Mouse (Mus musculus) adrenal gland (tissue): Measurements from ENCODE around the gene Fam20a.
"Not testable (repeated sequence)": the region's sequence is repeated elsewhere in the genome, so short reads cannot be mapped to it uniquely, and the experiment has no call there.

ENCODE experiments used
- intact Hi-C: fragments of 180-260 bp; cut with DNase I; formaldehyde crosslinking; loops from one replicate; pipeline ENCODE4 v1.15.1; 2025

Fam20a gene

DNA sequence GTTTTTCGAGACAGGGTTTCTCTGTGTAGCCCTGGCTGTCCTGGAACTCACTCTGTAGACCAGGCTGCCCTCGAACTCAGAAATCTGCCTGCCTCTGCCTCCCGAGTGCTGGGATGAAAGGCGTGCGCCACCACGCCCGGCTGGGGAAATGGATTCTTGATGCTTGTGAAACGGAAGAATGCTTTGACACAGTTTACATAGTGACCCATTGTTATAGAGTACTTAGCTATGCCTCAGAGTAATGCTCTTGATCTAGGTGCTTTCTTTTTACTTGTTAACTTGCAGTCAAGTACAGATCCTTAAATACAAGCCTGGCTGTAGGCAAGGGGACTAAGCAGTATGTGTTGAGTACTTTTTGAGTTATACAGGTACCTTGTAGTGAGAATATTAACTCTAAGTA is 61.6 kb downstream of the Fam20a start:
- intact Hi-C loops = not testable (repeated sequence)

DNA sequence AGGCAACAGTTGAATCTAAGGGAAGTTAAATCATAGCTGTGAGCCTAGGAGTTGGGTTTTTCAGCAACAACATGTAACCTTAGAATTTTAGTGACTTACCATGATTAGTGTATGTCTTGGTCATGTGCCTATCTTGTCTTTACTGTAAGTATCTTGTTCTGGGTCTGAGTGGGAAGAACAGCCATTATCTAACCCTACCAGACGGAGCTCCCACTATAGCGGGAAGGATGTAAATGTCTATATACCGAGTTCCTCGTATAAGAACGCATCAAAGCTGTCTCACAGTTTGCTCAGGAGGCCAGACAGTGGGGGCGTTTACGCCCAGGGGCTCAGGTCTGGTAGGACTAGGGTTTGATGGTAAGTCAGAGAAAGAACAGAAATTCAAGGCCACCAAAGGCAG is 65.8 kb downstream of the Fam20a start:
- intact Hi-C loops = no loop called here

DNA sequence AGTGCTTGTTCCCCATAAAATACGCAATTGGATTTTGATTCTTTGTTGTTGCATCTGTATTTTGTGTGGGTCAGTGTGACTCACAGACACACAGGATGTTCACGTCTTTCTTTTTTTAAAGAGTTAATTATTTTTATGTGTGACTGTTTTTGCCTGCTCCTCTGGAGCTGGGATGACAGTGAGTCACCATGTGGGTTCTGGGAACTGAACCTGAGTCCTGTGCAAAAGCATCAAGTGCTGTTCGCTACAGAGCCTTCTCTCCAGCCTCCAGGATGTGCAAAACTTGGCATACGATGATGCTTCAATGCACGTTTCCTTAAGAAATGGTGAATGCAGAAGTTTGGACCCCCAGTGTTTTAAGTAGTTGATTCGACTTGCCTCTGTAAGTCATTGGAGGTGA is 67.5 kb downstream of the Fam20a start:
- intact Hi-C loops = no loop called here

DNA sequence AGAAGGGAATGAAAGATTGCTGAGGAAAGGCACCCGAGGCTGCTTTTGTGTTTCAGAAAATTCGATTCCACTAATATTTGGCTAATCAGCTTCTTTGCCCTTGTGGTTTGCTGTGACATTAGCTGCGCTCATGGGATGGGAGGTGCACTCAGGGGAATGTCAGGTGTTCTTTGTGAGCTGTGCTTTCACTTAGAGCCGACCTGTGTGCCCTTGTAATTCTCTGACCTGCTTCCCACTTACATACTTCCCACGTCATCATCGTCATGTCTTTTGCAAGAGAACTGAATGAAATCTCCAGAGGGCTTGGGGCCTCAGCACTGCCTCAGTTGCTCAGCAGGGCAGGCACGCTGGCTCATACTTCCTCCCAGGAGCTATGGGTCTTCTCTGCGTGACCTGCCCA is 68.9 kb downstream of the Fam20a start:
- intact Hi-C loops = no loop called here

DNA sequence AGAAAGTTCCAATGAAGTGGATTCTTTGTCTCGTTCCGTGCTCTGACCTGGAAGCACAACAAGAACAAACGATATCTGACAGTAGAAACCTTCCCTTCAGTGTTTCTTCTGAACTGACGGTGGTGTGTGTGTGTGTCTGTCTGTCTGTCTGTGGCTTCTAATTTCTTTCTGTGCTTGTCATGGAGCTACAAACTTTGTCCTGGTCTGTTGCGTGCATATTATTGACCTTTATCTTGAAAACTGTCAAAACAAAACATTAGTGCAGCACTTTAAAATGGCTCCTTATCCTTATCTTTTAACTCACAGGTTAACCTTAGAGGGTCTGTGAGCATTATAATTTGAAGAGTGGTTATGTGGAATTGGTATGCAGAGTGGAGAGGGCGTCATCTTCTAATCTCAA is 69.6 kb downstream of the Fam20a start:
- intact Hi-C loops = no loop called here

DNA sequence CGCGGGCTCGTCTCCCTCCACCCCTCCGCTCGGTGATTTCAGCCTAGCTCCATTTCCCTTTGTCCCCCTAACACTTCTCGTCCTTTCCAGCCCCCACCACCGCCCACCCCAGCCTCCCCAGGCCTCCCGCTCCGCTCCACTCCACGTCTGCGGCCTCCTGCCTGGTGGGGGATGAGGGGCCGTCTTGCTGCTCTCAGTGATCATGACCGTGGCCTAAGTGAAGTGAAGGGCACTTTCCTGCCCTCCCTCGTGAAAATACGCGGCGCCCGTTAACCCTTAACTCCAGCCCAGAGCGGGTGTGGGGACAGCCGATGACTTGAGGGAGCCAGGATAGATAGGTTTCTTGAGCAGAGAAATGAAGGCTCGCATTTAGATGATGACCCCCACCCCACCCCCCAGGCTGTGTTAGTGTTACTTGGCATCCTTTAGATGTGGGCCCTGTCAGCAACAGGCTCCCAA is 70.5 kb downstream of the Fam20a start:
- intact Hi-C loops = no loop called here

DNA sequence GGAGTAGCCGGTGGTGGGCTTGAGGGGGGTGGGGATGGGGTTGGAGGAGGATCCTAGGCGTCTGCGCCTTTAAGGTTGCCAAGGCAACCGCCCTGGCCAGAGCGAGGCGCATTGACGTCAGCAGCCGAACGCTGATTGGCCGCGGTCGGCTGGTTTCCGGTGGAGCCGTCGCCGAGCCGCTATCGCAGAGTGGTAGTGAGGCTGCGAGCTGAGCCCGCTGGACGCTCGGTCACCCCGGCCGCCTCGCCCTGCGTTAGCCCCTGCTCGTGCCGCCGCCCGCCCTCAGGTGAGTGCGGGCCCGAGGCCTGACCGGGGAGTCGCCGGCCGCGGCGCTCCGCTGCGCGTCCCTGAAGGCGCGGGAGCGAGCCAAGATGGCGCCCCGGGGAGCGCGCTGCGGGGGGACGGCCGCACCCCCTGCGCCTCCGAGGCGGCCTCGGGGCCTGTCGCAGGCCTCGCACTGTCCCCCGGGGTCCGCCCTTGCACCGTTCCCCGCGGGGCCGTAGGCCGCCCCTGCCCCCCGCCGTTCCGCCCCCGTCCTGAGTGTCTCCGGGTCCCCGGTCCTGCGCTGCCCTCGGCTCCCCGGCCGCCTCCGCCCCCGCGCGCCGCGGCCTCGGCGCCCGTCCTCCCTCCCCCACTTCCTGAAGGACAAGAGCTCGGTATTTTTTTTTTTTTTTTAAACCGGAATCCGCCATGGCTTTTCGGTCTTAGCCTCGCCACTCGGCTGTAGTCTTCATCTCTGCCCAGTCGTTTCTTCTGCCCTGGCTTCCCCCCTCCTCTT is 71.1 kb downstream of the Fam20a start:
- intact Hi-C loops = no loop called here

DNA sequence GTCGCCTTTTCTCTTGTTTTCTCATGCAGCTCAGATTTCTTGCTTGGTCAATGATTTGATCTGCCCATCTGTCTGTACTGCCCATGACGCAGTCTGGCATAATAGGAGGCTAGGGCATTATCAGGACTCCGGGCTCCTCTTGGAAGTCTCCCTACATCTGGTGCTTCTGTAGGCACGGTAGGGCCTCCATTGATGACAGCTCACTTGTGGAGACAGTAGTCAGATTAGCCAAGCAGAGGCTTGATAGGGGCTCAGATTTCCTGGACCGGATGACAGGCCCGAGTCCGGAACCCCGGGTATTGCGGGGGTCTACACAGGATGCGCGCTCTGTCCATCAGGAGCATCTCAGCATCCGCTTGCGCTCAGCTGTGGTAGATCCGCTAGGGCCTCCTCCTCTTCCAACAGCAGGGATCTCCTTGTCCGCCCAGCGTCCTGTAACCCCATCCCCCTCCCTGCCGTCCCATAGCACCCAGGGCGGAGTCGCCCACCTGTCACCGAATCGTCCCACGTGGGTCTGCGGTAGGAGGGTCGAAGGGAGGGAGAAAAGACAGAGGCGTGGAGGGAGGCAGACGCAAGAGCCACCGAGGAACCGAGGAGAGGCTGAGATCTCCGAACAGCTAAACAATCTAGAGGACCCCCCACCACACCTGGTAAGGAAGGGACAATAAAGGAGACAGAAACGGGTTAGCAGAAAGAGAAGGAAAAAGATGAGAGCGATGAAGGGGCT is 71.9 kb downstream of the Fam20a start:
- intact Hi-C loops = no loop called here

DNA sequence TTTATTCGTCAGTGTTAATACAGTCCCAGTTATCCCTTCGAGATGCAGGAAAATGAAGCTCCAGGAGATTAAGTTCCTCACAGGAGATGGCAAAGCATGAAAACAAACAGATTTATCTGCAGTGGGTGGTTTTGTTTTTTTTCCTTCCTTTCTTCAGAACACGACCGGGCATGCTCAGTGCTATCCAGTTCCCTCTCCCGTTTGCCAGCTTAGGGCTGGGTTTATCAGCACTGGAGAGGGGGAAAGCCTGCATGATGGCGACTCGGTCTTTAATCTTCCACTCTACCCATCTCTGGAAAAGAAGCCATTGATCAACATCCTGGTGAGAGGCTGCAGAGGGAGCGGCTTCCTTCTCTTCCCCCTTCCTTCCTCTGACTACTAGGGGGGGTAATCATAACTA is 72.9 kb downstream of the Fam20a start, which contains the start of gene Prkar1a:
TSS of gene Prkar1a (plus strand) at position 200 of the 400 bp plus-strand sequence.
- intact Hi-C loops = no loop called here

DNA sequence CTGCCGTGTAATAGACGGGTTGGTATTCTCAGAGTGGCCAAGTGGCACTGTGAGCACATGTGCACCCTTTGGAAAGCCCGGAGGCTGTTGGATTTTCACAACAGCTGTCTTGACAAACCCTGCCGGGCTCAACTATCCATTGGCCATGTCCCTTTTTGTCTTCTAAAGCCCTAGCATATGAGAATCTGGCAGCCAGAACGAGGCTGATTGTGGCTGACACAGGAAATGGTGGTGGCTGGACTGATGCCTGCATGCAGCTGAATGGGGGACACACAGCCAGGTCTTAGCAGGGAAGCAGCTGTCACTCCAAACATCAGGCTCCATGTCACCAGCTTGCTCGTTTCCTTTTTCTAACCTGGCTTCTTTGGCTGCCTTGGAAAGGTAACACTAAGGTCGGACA is 73.6 kb downstream of the Fam20a start:
- intact Hi-C loops = no loop called here

DNA sequence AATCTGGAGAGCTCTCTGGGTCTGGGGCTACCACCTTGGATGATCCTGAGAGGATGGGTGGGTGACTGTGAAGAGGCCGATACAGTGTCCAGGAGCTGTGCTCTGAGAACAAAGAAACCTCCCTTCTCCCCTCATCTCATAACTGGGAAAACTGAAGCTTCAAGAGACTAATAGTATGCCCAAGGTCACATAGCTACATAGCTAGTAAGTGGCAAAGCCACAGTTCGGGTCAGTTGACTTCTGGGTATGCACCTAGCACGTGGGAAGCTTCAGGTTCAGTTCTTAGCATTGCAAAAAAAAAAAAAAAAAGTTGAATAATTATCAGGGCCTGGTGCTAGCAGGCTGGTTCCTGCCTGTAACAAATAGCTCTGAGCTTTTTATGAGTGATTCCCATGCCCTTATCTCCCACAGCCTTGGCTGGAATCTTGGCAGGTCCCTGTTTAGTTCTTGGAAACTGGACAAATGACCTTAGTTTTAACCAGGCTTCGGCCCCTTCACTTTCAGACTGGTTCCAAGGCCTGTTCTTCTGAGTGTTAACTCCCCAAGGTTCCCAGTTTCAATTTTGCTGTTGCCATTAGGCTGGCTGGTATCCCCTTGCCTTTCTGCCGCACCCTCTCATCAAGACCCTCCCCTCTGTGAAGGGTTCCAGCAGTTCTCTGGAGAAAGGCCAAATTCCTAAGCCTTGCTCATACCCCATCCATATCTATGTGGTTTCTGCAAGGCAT is 80.4 kb downstream of the Fam20a start:
- intact Hi-C loops = no loop called here

DNA sequence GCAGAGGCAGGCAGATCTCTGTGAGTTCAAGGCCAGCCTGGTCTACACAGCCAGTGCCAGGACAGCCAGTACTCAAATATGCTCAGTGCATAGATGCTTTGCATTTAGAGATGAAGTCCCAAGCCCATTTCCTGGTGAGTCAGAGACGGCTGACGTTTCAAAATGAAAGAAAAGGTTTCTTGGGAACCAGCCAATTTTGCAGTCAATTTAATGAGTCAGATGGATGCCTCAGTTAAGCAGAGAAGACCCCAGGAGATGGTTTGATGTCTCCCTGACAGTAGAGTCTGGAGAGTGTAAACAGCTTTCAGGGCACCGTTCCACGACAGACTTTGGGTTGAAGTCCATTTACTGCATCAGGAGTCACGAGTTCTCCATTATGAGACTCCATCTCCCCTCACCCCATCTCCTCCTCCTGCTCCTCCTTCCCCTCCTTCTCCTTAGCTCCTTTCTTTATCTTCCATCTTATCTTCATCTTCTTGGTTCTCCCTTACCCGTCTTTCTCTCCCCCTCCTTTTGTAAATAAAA is 86.1 kb downstream of the Fam20a start:
- intact Hi-C loops = no loop called here

DNA sequence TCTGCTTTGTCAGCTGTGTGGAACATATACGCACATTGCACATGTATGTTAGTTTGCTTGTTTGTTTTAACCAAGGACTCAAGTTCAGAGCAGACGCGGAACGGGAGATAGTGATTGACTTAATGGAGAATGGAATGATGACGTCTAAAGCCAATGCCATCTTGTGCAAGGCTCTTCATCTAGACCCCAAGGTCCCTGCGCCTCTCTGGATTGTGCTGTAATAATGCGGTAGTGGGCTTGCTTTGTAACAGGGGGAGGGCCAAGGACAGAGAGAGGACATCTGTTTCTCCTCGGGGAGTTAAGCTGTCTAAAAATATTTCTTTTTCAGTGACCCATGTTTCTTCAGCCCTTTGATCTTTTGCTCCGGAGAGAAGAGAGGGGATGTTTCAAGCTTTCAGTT is 87.2 kb downstream of the Fam20a start:
- intact Hi-C loops = no loop called here

DNA sequence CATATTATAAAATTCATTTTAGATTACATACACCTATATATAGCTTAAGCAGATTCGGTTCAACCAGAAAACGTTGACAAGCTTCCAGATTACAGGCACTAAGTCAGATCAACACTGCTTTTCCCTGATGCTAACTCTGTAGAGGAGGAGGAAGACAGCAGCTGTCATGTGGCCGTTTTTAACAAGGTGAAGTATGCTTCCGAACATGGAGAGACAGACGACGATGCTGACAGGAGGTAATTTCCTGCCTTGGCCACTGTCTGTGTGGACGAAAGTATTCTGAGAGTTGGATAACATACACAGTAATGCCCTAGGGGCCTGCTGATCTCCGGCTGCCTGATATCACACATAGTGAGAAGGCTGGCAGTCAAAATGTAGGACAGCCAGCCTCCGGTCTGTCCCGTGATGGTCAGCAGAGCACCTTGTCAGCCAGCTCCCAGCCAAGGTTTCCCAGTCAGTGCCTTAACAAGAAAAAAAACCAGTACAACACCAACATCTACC is 93.0 kb downstream of the Fam20a start:
- intact Hi-C loops = no loop called here

DNA sequence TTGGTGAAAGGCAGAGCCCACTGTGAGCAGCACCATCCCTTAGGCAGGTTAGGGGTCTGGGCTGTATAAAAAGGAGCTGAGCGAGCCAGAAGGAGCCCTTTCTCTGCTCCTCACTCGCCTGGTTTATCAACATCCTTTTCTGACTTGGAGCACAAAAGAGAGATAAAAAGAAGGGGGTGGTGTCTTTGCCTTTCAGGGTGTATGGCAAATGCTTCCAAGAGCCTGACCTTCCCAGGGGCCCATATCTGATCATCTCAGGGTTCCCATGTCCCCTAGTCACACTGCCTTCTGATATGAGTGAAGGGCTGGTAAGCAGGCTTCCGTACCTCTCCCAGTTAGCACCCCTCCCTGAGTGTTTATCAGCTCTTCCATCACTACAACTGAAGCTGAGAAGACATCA is 94.0 kb downstream of the Fam20a start:
- intact Hi-C loops = no loop called here

DNA sequence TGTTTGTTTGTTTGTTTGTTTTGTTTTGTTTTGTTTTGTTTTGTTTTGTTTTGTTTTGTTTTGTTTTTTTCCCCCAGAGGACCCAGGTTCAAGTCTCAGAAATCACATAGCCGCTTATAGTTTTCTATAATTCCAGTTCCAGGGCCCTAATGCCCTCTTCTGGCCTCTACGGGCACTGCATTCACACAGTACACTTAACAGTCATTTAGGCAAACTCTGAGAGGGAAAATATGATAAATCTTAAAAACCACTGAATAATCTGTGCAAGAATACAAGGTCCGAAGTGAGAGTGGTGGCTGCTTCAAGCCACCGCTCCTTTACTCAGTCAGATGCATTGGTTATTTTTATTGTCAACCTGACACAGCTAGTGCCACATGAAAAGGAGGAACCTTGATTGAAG is 94.4 kb downstream of the Fam20a start:
- intact Hi-C loops = no loop called here

DNA sequence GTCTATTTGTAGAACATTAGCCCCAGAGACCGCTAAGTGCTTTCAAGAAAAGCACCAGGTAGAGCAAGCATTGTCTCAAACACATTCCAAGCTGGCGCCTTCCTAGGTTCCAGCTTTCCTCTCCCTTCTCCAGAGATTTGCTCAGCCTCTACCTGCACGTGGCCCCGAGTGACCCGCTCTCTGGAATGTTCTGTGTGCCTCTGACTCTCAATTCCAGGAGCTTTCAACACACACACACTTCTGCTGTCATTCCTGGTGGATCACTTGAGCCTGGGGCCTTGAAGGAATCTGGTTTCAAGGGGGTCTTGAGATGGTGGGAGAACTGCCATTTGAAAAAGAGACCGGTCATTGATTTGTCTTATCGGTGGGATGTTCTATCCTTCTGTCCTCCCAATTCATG is 98.8 kb downstream of the Fam20a start:
- intact Hi-C loops = loop anchor here (5.0 kb wide), 2 partner anchors 36 to 239 kb away; no protein-coding TSS in a partner anchor

DNA sequence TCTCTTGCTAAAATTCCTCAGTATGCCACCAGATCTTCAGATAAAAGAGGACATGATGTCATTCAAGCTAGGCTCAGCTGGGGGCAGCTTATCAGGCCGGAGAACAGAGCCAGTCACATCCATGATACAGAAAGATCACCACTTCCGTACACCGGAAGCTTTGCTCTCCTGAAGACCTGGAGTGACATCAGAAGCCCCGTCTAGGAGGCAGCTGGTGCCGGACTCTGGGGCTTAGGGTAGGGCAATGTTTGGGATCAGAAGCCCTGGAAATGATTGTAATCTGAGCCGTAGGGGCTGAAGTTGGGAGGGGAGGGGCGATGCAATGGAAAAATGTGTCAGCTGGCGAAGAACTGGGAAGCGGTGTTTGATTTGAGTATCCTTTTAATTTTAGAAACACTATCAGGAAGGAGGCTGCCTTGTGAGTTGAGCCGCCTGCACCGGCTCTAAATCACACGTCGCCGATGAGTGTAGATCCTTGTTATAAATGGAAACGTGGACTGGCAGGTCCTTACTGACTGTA is 99.5 kb downstream of the Fam20a start:
- intact Hi-C loops = loop anchor here (5.0 kb wide), 2 partner anchors 35 to 240 kb away; no protein-coding TSS in a partner anchor

DNA sequence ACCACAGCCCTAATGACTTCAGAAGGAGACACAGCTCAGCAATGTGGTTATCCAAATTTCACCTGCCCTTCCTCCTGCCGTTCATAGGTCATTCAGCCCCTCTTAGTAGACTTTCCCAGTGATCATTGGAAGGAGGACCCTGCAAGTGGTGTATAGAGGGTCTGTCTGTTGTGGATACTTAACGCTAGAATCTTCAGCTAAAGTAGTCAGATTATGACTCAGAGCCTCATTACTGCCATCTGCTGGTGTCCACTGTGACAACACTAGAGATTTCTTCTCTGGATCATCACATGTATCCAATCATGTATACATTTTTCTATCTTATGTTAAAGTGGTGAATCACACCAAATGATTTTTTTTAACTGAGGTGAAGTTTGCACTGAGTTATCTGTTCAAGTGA is 100.9 kb downstream of the Fam20a start:
- intact Hi-C loops = loop anchor here (5.0 kb wide), 2 partner anchors 34 to 241 kb away; no protein-coding TSS in a partner anchor

DNA sequence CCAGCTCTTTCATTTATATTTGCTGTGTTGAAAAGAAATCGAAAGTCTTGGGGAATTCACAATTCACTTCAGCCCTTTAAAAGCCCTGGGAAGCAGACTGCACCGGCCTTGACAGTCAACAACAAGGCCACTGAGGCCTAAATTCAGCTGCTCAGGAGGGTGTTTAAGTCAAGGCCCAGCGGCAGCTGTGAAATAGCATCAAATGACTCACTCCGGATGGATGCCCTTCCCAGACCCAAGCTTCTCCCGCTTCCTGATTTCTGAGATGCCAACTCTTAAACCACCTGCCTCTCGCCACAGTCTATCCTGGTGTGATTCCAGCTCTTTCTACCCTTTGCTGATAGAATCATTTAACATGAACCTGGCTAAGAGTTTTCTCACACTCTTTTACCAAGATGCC is 101.7 kb downstream of the Fam20a start:
- intact Hi-C loops = loop anchor here (5.0 kb wide), 2 partner anchors 33 to 242 kb away; no protein-coding TSS in a partner anchor
